Mouse (Mus musculus): Measurements from ENCODE around the gene Klf13.

DNA sequence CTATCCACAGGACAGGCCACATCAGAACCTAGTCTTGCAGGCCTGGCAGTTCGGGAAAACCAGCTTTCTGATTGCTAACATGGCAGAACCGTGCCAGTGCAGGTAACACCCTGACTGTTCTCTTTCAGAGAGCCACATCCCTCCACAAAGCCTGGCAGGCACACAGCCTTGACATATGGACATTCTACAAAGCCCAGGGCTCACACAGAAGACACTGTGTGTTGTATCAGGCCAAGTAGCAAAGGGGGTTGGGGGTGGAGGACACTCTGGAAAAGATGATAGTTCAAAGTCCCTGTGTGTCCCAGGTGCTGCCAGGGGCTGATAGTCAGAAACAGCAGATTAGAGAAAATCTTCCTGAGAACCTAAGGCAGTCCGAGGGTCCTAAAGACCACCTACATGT, 12.2 kb downstream of the Klf13 start:
- TF ChIP-seq CTCF (IDR thresholded peaks at IDR 0.05; ENCODE audit: extremely low read depth, insufficient read depth, low read length) (no peak), POLR2A (IDR thresholded peaks at IDR 0.05; ENCODE audit: extremely low read depth, insufficient read depth, low read length) (no peak)
